Mouse (Mus musculus): ENCODE data around the gene Sdf2l1. TPM values are rescaled to one million over a fixed set of nuclear protein-coding genes. Genes with fewer than 3 reads are reported as not detected.

Sdf2l1 gene
- polyA plus RNA-seq, 2 experiments from 2014 or later: 19.7 to 22.9 TPM

GRCm38 (mm10) chr16:17124119-17124870 lies 7.9 kb downstream of the Sdf2l1 start:
- ATAC-seq: peak; percentile 10

- ATAC-seq: no peak
Observed at GRCm38 (mm10) chr16:17121569-17121968, 10.6 kb downstream of the Sdf2l1 start.

- no peak for ATAC-seq
Observed at GRCm38 (mm10) chr16:17117309-17117799, 14.8 kb downstream of the Sdf2l1 start.

- ATAC-seq: peak; percentile 95
Observed at GRCm38 (mm10) chr16:17110771-17111743, 21.1 kb downstream of the Sdf2l1 start, which contains the start of gene Ppil2. TSS of gene Ppil2 (minus strand) at chr16:17111257.

GRCm38 (mm10) chr16:17104600-17104999 lies 27.6 kb downstream of the Sdf2l1 start:
- ATAC-seq: no peak

- no peak for ATAC-seq
Observed at GRCm38 (mm10) chr16:17102630-17103220, 29.5 kb downstream of the Sdf2l1 start.

- no peak for ATAC-seq
Observed at GRCm38 (mm10) chr16:17096938-17097337, 35.2 kb downstream of the Sdf2l1 start.

GRCm38 (mm10) chr16:17088346-17088745 lies 43.8 kb downstream of the Sdf2l1 start:
- ATAC-seq: no peak

GRCm38 (mm10) chr16:17086669-17087193 lies 45.5 kb downstream of the Sdf2l1 start:
- ATAC-seq: no peak

- ATAC-seq: no peak
Observed at GRCm38 (mm10) chr16:17086241-17086640, 45.9 kb downstream of the Sdf2l1 start.

GRCm38 (mm10) chr16:17085636-17086035 lies 46.5 kb downstream of the Sdf2l1 start:
- no peak for ATAC-seq

- ATAC-seq: no peak
Observed at GRCm38 (mm10) chr16:17082121-17082792, 49.9 kb downstream of the Sdf2l1 start.

Other genes starting within 250 kb of the Sdf2l1 start
- gene Ppm1f, start 235.9 kb downstream of the Sdf2l1 start, polyA plus RNA-seq (2017; shearing (Covaris generic)): 10 to 100 TPM; 12.3 to 26.4 TPM
- gene Mapk1, start 149.0 kb downstream of the Sdf2l1 start, polyA plus RNA-seq (2017; shearing (Covaris generic)): 10 to 100 TPM; 19.1 to 32.1 TPM
- gene Ypel1, start 62.7 kb downstream of the Sdf2l1 start, polyA plus RNA-seq (2017; shearing (Covaris generic)): 1 to 10 TPM; 7.5 to 10.0 TPM
- gene Ppil2, start 21.1 kb downstream of the Sdf2l1 start, polyA plus RNA-seq (2017; shearing (Covaris generic)): 100 to 1,000 TPM; 221 to 254 TPM
- 1 to 10 TPM; 3.7 to 5.4 TPM for gene 2610318N02Rik, start 7.2 kb downstream of the Sdf2l1 start, polyA plus RNA-seq (2017; shearing (Covaris generic))
- gene Ydjc, start 12.2 kb upstream of the Sdf2l1 start, polyA plus RNA-seq (2017; shearing (Covaris generic)): 1 to 10 TPM; 6.9 to 8.4 TPM
- gene Ccdc116, start 14.8 kb upstream of the Sdf2l1 start, polyA plus RNA-seq (2017; shearing (Covaris generic)): 1 to 10 TPM in 1 of 2 experiments, under 1 TPM in 1; 0.58 to 1.4 TPM
- gene Ube2l3, start 70.3 kb upstream of the Sdf2l1 start, polyA plus RNA-seq (2017; shearing (Covaris generic)): 100 to 1,000 TPM; 246 to 283 TPM
- gene Rimbp3, start 76.2 kb upstream of the Sdf2l1 start, polyA plus RNA-seq (2017; shearing (Covaris generic)): not detected
- gene Hic2, start 101.2 kb upstream of the Sdf2l1 start, polyA plus RNA-seq (2017; shearing (Covaris generic)): 1 to 10 TPM in 1 of 2 experiments, under 1 TPM in 1; 0.89 to 2.1 TPM
- 10 to 100 TPM; 31.0 to 41.3 TPM for gene Tmem191c, start 143.7 kb upstream of the Sdf2l1 start, polyA plus RNA-seq (2017; shearing (Covaris generic))
- gene Serpind1, start 199.0 kb upstream of the Sdf2l1 start, polyA plus RNA-seq (2017; shearing (Covaris generic)): under 1 TPM; 0.82 TPM

All from CD4-positive, CD25-positive, alpha-beta regulatory T cell, adult 4 months (primary cell).